Mouse (Mus musculus) adrenal gland, adult 8-10 months (tissue): ENCODE measurements around the gene Bckdha. TPM values are rescaled to one million over a fixed set of nuclear protein-coding genes. Genes with fewer than 3 reads are reported as not detected.

Experiments used
- DNase-seq: peaks from one replicate; pipeline ENCODE4 v3.0.0; 2022
- total RNA-seq, 4 experiments: library from RNA; stranded (reverse); gene quantifications; 2 replicates each; pipeline ENCODE4 v1.2.4; 2022

Bckdha gene
- total RNA-seq, 4 experiments from 2014 or later = 139 to 212 (median 169) TPM

DNA sequence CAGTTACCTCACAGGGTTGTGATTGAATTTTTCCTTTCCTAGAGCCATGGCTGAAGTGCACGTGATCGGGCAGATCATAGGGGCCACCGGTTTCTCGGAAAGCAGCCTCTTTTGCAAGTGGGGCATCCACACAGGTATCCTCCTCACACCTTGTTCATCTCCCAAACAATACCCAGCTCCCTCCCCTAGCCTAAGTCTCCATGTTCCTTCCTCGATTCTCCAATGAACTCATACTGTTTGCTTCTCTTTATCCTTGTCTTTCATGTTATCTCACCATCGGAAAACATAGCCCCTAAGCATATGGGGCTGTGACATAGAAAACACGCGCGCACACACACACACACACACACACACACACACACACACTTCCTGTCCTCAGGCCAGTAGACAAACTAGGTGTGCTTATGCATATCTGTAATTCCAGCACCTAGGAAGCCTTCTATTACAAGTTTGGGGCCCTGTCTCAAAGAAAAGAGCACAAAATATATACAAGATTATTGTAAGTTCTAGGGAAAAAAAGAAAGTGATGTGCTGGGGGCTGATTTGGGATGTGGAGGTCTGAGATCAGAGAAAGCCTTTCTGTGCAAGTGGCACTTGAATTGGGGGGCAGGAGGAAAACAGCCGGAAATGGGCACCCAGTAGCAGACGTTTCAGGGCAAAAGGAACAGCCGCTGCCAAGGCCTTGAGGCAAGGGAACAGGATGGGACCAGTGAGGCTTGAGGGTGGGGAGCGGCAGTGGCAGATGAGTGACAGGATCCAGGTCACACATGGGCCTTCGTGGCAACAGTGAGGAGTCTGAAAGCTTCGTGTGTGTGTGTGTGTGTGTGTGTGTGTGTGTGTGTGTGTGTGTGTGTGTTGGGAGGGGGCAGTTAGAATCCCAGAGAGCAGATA is 22.8 kb upstream of the Bckdha start:
- no peak for DNase-seq

DNA sequence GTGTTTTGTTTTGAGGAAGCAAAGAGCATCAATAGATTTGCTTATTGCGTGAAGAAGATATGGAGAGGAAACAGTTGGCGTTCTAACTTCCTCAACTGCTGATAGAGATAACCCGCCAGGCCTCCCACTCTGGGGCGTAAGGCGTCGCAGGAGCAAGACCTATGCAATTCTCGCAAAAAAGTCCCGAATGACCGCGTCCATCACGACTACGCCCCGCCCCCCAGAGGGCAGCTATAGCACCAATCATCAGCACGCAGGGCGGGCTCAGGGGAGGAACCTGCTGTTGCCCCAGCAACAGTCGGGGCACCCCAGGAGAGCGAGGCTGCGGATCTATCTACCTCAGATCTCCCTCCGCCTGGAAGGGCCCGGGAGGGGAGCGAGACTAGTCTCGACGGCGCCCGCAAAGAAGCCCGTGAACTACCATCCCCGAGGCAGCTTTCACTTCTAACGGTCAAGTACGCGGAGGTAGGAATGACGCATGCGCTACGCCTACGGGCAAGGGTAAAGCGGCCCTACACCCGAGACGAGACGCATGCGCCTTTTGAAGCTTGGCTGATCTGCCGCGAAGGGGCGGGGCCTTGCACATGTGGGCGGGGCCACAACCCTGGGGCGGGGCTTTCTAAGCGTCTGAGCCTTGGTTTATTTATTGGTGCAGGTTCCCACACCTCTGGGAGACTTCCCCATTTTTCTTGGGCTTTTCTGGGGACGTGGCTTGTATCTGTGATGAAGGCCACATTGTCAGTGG is 21.9 kb upstream of the Bckdha start, which contains the start of gene B9d2:
Gene B9d2 (plus strand): TSS at position 267 of the 745 bp plus-strand sequence.
- peak; percentile 94 for DNase-seq

DNA sequence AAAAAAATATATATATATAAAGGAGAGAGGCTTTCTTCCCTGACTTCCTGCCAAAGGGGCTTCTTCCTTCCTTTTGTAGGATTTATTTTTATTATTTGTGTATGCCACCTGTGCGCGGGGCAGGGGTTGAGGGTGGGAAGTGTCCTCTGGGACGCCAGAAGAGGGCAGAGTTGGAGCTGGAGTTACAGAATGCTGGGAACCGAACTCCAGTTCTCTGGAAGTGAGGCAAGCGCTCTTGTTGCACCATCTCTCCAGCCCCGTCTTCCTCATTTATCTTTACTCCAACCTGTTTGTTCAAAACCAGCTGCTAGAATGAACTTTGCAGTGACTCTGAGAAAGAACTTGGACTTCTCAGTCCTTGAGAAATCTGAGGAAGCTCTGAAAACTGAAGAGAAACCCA is 21.2 kb upstream of the Bckdha start:
- no peak for DNase-seq

DNA sequence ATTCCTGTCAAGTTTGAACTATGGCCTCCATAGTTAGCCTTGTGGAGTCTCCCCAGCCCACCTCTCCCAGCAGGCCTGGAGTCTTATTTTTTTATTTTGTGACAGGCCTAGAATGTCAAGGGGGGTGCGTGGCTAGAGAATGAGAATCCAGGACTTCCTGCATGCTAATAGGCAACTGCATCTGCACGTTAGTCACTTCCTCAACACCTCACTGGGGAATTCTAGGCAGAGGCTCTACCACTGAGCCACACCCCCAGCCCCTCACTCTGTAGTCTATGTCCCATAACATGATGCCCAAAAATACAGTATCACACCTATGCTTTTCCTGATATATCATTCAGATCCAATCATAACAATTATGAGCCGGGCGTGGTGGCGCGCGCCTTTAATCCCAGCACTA is 18.2 kb upstream of the Bckdha start:
- DNase-seq = no peak

DNA sequence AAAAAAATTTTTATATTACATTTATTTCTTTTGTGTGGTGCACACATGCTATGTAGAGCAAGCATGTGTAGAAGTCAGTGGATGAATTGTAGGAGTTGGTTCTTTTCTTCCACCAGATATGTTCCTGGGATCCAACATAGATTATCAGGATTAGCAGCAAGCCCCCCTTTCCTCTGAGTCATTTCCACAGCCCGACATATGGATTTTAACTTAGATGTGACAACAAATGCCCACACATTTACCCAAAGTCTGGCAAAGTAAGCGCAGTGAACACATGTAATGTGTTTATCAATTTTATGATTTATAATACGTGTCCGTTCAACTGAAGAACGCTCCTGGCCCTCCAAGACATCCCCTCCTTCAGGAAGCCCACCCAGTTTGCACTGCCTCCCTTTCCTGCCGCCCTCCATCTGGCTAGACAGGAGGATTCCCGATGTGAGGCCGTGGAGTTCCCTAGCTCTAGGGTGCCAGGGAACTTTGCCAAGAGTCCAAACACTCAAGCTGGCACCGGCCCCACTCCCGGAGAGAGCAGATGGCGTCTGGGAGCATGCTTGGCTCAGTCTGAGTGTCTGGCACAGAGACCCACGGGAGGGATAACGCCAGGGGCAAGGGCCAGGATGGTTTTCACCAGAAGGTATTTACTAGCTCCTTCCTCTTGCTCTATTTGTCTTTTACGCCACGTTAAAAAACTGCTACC is 17.5 kb upstream of the Bckdha start:
- peak; percentile 53 for DNase-seq

DNA sequence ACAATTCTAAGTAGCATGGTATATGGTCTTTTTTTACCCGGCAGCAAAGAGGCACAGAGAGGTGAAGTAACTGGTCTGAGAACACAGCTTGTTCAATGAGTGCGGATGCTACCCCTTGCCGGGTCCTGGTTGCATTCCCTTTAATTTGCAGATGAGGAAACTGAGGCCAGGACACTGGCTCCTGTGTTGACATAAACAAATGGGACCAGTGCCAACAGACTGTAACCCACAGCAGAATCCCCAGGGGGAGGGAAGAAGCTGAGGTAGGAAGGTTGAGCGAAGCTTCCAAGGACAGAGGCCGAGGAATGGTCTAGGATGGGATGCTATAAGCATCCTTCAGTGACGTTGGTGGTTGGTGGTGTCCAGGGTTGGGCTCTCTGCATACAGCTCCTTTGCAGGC is 16.6 kb upstream of the Bckdha start:
- DNase-seq = no peak

DNA sequence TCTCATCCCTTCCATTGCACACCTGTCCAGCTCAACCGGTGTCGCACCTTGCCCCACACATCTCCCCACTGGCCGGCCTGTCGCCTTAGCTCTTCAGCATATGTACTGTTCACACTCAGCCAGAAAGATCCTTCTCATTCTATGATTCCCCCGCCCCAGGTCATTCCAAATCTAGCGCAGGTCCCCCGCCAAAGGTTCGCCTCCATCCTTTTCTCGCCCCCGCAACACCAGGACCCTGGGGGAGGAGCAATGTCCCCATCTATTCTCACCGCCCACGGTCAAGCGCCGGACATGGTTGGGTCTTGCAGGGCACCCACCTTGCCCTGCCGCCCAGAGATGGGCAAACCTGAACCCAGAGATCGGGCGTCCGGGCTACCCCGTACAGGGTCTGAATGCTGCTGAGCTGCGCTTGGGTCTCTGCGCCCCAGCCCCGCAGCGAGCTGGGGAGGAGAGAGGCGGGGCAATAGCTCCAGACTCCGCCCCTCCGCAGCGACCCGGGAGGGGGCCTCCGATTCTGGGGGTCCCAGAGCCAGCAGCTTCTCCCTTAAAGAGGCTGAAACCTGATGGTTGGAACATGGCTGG is 16.0 kb upstream of the Bckdha start, which contains the start of gene Tmem91:
Gene Tmem91 (minus strand): TSS at position 448 of the 582 bp plus-strand sequence.
- DNase-seq = no peak

DNA sequence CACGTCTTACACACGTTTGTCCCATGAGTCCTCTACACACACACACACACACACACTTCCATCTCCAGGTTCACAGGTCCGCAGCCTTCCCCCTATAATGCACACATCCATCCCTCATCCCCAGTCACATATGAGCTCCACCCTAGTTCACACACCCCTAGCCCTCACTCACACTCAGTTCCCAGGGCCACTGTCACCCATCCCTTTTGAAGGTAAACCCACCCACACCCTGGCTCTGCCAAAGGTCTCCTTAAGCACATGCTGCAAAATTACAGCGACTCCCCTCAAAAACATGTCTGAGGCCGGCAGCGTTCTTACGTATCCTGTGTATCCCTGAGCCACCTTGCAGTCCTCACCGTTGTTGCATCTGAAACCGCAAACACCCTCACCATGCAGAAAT is 15.5 kb upstream of the Bckdha start:
- DNase-seq = no peak

DNA sequence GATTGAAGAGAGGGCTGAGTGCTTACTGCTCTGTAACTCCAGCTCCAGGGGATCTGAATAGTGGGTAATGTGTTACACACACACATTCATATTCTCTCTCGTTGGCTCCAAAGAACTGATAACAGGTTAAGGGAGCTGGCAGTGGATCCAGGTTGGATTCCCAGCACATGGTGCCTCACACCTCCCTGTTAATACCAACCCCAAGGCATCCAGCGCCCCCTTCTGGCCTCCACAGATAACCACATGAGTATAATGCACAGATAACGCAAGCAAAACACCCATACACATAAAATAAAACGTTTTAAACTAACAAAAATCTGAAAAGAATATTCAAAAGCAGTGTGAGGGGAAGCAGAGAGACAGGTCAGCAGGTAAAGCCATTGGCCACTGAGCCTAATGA is 13.7 kb upstream of the Bckdha start:
- no peak for DNase-seq

DNA sequence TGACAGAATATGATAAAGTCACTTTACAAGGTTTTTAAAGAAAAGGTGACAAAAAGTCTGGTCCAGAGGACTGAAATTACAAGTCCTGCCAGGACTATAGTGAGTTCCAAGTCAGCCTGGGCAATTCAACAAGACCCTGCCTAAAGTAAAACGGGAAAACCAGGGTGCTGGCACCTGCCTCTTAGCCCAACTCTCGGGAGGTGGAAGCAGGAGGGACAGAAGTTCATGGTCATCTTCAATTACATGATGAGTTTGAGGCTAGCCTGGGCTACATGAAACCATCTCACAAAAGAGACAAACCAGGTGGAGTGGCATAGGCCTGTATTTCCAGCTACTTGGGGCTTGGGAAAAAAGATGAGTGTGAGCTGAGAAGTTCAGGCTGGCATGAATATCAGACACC is 12.9 kb upstream of the Bckdha start:
- DNase-seq = no peak

DNA sequence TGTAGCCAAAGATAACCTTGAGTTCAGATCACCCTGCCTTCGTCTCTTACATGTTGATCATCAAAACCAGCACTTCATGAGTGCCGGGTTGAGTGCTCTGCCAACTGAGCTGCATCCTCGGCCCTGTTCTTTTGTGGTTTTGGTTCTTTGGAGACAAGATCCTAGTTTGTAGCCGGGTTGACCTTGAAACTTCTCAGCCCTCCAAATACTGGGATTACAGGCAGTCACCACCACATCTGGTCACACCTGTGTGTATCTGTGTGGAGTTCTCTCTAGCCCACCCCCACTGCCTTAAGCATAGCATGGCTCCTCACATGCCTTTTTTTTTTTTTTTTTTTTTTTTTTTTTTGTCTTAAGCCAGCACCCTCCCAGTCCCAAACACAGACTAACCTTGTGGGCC is 11.3 kb upstream of the Bckdha start:
- no peak for DNase-seq

DNA sequence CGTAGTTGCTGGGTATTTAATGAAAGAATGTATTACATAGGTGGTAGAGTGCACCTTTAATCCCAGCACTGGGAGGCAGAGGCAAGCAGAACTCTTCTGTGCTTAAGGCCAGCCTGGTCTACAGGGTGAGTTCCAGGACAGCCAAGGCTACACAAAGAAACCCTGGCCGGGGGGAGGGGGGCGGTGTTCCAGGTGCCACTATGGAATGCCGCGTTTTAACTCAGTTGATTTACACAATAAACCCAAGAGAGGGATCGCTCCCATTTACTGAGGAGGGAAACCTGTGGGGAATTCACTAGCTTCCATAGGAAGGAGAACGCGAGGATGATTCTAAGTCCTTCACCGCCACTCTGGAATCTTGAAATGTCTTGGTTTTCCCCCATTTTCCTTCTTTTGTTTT is 10.8 kb upstream of the Bckdha start:
- DNase-seq = no peak

DNA sequence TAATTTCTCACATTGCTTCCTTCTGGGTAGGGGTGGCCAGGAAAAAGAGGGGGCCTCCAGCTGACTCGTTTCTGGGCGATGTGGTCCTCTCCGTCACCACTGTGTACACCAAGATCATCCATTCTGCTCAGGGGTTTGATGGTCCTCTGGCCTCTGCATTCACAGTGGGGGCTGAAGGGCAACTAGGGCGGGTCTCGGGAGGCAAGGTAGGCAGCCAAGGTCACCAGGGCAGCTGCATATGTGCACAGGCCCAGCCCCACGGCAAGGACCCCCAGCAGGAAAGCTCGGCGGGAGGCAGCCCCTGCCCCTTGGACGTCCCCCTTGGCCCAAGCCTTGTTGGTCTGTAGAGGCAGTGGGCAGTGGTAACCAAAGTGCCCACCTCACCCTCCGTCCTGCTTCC is 10.4 kb upstream of the Bckdha start:
- no peak for DNase-seq

DNA sequence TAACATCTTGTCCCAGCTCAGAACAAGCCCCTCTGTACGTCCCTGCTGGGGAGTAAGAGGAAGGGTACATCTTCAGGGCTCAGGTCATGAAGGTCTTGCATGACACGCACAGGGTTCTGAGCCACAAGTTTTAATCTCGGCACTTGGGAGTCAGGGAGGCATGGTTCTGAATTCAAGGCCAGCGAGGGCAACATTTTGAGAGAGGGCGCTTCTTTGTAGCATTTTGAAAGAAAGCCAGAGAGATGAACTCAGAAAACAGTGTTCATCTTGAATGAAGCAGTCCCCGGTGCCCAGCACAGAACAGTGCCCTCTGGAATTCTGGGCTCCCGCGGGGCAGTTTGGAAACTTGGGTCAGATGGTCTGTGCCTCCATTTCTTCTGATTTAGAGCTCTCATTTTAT is 7.6 kb upstream of the Bckdha start:
- no peak for DNase-seq

DNA sequence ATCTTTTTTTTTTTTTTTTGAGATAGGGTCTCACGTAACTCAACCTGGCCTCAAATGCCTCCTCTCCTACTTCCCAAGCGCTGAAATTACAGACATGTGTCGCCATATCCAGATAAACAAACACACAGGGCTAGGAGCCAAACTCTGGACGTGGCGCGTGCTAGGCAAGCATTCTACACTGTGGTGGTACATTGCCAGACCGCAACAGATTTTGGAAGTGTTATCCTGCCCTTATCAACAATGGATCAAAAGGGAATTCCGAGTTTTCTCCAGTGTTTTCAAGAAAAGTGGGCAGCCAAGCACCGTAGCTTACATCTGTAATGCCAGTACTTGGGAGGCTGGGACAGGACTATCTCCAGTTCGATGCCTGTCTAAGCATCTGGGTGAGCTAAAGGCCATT is 996 bp downstream of the Bckdha start:
- no peak for DNase-seq

DNA sequence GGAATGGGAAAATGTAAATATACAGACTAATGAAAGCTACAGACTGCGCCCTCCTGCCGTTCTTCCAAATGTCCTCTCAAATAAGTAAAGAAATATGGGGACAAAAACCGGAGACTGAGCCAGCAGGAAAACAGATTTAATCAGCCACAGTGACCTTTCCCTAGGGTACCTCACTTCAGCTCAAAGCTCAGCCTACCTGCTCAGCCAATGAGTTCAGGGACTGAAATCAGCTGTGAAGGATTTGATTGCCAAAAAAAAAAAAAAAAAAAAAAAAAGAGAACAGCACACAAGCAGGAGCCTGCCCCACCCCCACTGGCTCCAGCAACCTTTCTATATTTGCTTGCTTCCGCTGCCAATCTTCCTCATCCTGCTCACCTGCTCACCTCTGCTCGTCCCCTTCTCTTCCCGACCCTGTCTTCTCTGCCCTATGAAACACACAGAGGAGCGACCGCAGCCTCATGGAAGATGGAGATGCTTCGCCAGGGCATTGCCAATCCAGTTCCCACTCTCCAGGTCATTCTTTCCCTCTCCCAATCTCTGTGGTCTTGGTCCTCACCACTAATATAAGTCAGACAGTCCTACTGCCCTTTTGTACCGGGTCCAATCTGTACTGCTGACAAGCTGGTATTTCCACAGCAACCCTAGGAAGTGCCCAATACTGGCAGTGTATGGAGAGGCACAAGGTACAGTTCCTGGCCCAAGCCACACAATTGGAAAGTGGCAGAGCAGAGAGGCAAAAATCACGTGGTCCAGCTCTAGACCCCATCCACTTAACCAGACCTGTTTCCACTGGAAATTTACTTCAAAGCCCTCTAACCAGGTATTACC is 3.0 kb downstream of the Bckdha start:
- DNase-seq = no peak

DNA sequence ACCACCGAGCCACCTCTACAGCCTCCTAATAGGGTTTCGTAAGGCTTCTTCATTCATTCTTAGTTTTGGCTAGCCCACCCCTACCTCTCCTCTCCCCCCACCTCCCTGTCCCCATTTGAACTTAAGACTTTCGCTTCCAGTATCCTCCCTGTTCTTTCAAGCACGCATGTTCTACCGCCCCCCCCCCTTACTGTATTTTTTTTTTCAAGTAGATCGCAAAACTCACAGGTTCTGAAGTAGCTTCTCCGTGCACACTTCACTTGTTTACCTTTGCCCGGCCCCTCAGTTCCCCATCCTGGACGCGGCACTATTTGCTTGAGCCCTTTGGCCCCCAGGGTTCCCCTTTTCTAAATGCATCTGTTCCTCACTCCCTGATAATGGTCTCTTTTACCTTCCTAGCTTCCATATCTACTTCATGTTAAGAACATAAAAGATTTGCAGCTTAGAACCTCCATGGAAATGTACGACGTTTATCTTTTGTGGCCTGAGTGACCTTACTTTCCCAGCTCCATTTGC is 6.5 kb downstream of the Bckdha start:
- no peak for DNase-seq

DNA sequence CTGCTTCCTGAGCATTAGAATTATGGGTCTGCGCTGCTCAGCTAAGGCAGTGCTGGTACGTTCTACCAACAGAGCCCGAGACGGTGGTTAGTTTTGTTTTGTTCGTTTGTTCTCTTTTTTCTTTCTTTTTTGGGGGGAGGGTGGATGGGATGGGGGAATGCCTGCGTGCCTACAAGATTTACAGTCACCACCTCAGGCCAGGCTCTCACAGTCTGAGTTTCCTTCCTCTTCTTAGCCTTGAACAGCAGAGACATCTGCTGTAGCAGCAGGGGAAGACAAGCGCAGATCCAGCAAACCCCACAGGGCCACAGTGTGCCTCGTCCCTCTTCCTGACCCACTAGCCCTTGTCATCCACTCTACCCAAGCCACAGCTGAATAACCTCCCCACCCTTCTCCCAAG is 7.5 kb downstream of the Bckdha start:
- DNase-seq = no peak

DNA sequence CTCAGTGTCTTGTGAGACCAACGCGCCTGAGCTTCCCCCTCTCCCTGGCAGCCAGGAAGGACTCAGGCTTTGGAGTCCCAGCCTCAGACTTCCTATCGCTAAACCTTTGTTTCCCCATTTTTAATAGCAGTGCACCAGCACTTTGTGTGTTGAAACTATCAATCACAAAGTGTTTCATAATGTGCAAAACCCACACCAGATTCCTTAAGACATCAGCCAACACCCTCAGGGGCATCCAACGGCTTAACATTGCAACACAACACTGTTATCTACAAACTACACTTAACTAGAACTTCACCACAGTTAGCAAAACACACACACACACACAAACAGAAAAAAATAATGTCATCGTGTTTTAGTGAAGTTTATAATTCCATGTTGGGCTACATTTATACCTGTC is 8.9 kb downstream of the Bckdha start:
- no peak for DNase-seq

DNA sequence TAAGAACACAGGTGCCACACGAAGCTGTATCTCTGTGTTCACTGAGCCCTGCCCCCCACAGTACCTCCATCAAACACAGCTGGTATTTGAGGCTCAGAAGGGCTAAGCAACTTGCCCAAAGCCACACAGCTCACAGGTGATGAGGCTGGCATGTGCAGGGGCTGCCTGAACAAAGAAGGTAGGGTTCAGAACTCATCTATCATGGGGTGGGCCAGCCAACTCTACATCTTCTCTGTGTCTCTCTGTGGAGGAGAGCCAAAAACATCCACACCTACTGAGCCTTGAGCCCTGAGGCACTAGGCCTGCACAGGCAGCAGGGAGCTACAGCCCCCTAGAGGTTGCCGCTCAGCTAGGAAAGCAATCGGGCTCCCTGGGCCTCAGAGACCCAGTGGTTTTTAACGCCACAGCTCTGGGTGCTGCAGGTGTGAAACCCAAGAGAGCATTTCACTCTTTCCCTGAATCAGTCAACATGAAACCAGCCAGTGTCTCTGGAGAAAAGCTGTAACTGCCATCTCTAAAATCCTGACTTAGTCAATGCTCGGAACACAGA is 11.1 kb downstream of the Bckdha start:
- no peak for DNase-seq

DNA sequence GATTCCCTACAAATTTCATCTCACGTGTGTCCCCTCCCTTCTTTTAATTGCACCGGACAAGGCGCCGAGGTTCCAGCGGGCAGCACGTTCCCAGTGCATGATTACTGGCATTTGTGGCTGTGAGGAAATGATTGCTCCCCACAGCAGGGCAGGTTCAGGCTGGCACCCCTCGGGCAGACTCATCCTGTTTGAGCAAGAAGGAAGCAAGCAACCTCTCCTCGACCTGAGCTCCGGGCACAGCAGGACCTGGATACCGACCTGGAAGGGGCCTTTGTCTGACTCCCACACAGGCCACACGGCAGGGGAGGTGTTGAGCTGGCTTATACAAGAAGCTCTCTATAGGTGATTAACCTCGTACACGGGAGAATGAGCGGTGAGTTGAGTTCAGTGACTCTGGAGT is 13.7 kb downstream of the Bckdha start:
- no peak for DNase-seq
